Mouse (Mus musculus) lung, postnatal 0 days (tissue): ENCODE measurements around the gene Pcgf3.

Experiments
- CTCF ChIP-seq: IDR thresholded peaks from 2 replicates; pipeline ENCODE4 v1.5.1; 2016; ENCODE audit warnings: antibody characterized with exemption, mild to moderate bottlenecking
- EP300 ChIP-seq: IDR thresholded peaks from 2 replicates; pipeline ENCODE4 v1.6.1; 2016; ENCODE audit warnings: antibody characterized with exemption, mild to moderate bottlenecking, control low read depth

GRCm38 (mm10) chr5:108422741-108423140 is 38.3 kb upstream of the Pcgf3 start:
- TF ChIP-seq CTCF (no peak), EP300 (no peak)
